Mouse (Mus musculus) lung, postnatal 0 days (tissue): ENCODE results near the gene Gm20388.

Experiments
- CTCF ChIP-seq: IDR thresholded peaks from 2 replicates; pipeline ENCODE4 v1.5.1; 2016; ENCODE audit warnings: antibody characterized with exemption, mild to moderate bottlenecking
- EP300 ChIP-seq: IDR thresholded peaks from 2 replicates; pipeline ENCODE4 v1.6.1; 2016; ENCODE audit warnings: antibody characterized with exemption, mild to moderate bottlenecking, control low read depth

DNA sequence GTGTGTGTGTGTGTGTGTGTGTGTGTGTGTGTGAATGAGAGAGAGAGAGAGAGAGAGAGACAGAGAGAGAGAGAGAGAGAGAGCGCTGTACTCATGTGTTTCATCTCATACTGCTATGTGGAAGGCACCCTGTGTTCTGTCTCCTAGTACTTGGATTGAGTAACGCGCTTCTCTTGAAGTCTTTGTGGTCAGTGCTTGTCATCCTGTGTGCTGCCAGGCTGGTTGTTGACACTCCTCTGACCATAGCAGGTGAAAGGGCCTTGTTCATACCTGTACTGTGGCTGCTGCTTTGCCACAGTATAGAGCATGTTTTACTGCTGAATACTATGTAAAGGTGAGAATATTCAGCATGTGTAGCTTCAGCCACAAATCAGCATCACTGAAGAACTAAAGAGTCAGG lies 2075.0 kb downstream of the Gm20388 start:
- TF ChIP-seq EP300 (no peak), CTCF (no peak)
